Mouse (Mus musculus) heart, embryonic 14.5 days (tissue): ENCODE measurements around the gene Ube2z. TPM values are rescaled to one million over a fixed set of nuclear protein-coding genes. Genes with fewer than 3 reads are reported as not detected.
A peak's percentile ranks its signal among the peaks of the same experiment; 100 is the strongest.

Experiments
- ATAC-seq: fragments of 200-750 bp; cut with Nextera tagmentation; 2 replicates; pipeline ENCODE4 v1.8.0; 2017; ENCODE audit warnings: low read depth, moderate TSS enrichment; ENCODE audit not compliant: insufficient number of reproducible peaks, insufficient read depth, low FRiP score
- H3K27ac ChIP-seq, 2 experiments: fragments of 200-500 bp in 1 of 2; fragments of 300-500 bp in 1 of 2; sonication (generic) in 1 of 2; replicated peaks in 1 of 2; 2 replicates each; pipeline ENCODE4 v1.5.1; 2012 to 2014; ENCODE audit warnings: low read depth in 2 of 2, low read length in 2 of 2, control low read depth in 1 of 2, mild to moderate bottlenecking in 1 of 2, mixed read lengths in 1 of 2; ENCODE audit not compliant: control insufficient read depth in 1 of 2, insufficient read depth in 1 of 2
- H3K27me3 ChIP-seq: fragments of 300-500 bp; sonication (generic); 2 replicates; pipeline ENCODE4 v1.6.1; 2014; ENCODE audit warnings: mild to moderate bottlenecking, low read length, control low read depth; ENCODE audit not compliant: control insufficient read depth, insufficient read depth
- H3K36me3 ChIP-seq: fragments of 300-500 bp; sonication (generic); 2 replicates; pipeline ENCODE4 v1.6.1; 2014; ENCODE audit warnings: mild to moderate bottlenecking, control low read depth, low read length, mixed read lengths; ENCODE audit not compliant: control insufficient read depth, insufficient read depth
- H3K4me1 ChIP-seq, 2 experiments: fragments of 200-500 bp in 1 of 2; fragments of 300-500 bp in 1 of 2; sonication (generic) in 1 of 2; 2 replicates each; pipeline ENCODE4 v1.6.1; 2012 to 2014; ENCODE audit warnings: low read length in 2 of 2, control low read depth in 1 of 2, mixed read lengths in 1 of 2; ENCODE audit not compliant: control insufficient read depth in 2 of 2, insufficient read depth in 2 of 2
- H3K4me2 ChIP-seq: fragments of 300-500 bp; sonication (generic); 2 replicates; pipeline ENCODE4 v1.6.1; 2014; ENCODE audit warnings: mild to moderate bottlenecking, low read length
- H3K4me3 ChIP-seq, 2 experiments: fragments of 200-500 bp in 1 of 2; fragments of 300-500 bp in 1 of 2; sonication (generic) in 1 of 2; 2 replicates each; pipeline ENCODE4 v1.5.1; 2012 to 2014; ENCODE audit warnings: low read length in 2 of 2, mild to moderate bottlenecking in 2 of 2, control low read depth in 1 of 2, low read depth in 1 of 2, moderate library complexity in 1 of 2; ENCODE audit not compliant: control insufficient read depth in 1 of 2, insufficient read depth in 1 of 2
- H3K9ac ChIP-seq: fragments of 300-500 bp; sonication (generic); 2 replicates; pipeline ENCODE4 v1.6.1; 2014; ENCODE audit warnings: mild to moderate bottlenecking, low read length
- H3K9me3 ChIP-seq: fragments of 300-500 bp; sonication (generic); 2 replicates; pipeline ENCODE4 v1.6.1; 2016; ENCODE audit warnings: low read length, control low read depth; ENCODE audit not compliant: control insufficient read depth
- WGBS: fragments of 180-500 bp; shearing (Covaris S2); extraction: QIAGEN DNeasy Blood & Tissue Kit; methylation state at CpG from one replicate; pipeline ENCODE4 v1.1.7; 2014; 5-methylcytosine and 5-hydroxymethylcytosine counted together
- polyA plus RNA-seq: library from polyadenylated mRNA; unstranded; fragments of >200 nt; fragmentation: Nextera tagmentation; extraction: Ambion mirVana; gene quantifications from 2 replicates; pipeline ENCODE4 v1.2.1, GENCODE M21; 2014

Ube2z gene
- polyA plus RNA-seq, 1 experiment from 2014 or later: 29.7 TPM

DNA sequence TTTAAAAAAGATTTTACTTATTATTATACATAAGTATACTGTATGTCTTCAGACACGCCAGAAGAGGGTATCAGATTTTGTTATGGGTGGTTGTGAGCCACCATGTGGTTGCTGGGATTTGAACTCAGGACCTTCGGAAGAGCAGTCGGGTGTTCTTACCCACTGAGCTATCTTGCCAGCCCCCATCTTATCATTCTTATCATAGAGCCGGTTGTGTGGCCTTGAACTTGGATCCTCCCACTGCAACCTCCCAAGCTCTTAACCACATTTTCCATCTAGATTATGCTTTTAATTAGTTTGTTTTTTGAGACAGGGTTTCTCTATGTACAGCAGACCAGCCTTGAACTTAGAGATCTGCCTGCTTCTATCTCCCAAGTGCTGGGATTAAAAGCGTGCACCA lies 27.7 kb downstream of the Ube2z start:
- Histone ChIP-seq H3K4me3 (no peak overlapping the region), H3K4me2 (no peak overlapping the region), H3K36me3 (peaks cover 33% of the 10 kb centered on the region), H3K27me3 (no peaks in the 10 kb centered on the region), H3K9ac (no peak overlapping the region), H3K4me1 (peaks cover 2 to 8% of the 10 kb centered on the region in 2 experiments), H3K9me3 (no peaks in the 10 kb centered on the region), H3K27ac (no peak overlapping the region)
- WGBS: 78% methylated on average over 5 of the region's 5 CpGs
- ATAC-seq: no peak

DNA sequence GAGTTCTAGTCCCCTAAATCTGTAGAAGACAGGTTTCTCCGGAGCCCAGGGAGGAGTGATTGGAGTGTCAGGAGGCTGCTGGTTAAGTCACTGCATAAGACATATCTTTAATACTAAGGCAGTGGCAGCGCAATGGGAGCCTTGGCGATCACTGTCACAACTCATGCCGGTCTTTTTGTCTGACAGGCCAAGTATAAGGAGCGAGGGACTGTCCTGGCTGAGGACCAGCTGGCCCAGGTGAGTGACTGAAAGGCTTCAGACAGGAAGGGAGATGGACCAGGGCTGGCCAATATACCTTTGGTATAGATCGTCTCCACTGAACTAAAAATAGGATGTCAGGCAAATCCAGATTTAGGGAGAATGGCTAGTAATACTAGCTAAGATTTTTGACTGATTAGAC lies 30.1 kb downstream of the Ube2z start:
- Histone ChIP-seq H3K9me3 (no peaks in the 10 kb centered on the region), H3K36me3 (peaks cover 18% of the 10 kb centered on the region), H3K4me2 (peak overlapping the region; percentile 90), H3K4me1 (peaks cover 2 to 8% of the 10 kb centered on the region in 2 experiments), H3K9ac (peak overlapping the region; percentile 85), H3K27ac (peak overlapping the region in 1 of 2 experiments; percentile 68; a peak in 2 of 4 replicates), H3K27me3 (no peaks in the 10 kb centered on the region), H3K4me3 (peak overlapping the region; percentile 64 to 89)
- no peak for ATAC-seq
- 6% methylated on average over 6 of the region's 6 CpGs for WGBS

DNA sequence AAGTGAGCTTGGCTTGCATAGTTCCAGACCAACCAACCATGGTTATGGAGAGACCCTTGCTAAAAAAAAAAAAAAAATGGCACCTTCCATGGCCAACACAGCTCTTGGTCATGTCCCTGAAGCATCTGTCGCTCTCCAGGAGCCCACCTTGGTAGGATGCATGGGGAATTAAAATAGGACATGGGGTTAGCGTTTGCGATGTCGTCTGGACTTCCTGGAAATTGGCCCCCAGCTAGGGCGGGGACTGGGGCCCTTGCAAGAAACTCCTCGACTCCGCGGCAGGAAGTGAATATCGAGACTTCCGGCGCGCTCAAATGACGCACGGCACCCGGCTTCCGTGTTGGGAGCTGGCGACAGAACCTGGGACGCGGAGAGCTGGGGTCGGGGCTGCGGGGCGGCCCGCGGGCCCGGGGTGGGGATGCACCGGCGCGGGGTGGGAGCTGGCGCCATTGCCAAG lies 30.6 kb downstream of the Ube2z start, which contains the start of gene Snf8:
Gene Snf8, plus strand, starts transcription at position 290 of the 457 bp plus-strand sequence.
- ATAC-seq: peak; percentile 56; the same call in 1 of the 2 replicates

DNA sequence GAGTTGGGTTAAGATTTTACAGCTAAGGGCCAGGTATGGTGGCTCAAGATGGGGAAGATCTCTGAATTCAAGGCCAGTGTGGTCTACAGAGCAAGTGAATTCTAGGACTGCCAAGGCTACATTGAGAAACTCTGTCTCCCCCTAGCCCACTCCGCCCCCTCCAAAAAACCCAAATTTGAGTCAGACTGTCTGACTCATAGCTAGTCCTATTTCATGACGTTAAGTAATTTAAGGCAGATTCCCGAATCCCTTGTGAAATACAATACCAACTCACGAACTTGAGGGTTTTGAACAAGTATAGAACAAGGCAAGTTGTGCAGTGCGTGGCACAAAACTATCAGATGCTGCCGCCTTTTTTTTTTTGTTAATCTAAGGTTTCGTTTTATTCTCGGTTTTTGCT lies 31.1 kb downstream of the Ube2z start:
- H3K4me3 ChIP-seq: peak overlapping the region; percentile 64 to 89
- H3K36me3 ChIP-seq: peaks cover 12% of the 10 kb centered on the region
- H3K4me2 ChIP-seq: peak overlapping the region; percentile 90
- H3K27me3 ChIP-seq: no peaks in the 10 kb centered on the region
- ATAC-seq: no peak
- H3K4me1 ChIP-seq: peaks cover 2 to 8% of the 10 kb centered on the region in 2 experiments
- no peaks in the 10 kb centered on the region for H3K9me3 ChIP-seq
- H3K9ac ChIP-seq: peak overlapping the region; percentile 85
- H3K27ac ChIP-seq: 0 out of 4 replicates have a peak overlapping the region, but pooled peaks of 1 of the 2 experiments have one; percentile 57
- 48% methylated on average over 8 of the region's 8 CpGs for WGBS

More for the DNA sequence above, 30.6 kb downstream of the Ube2z start, which contains the start of gene Snf8:
- Histone ChIP-seq H3K9me3 (no peaks in the 10 kb centered on the region), H3K9ac (peak within 1 kb of the TSS; percentile 85), H3K4me2 (peak within 1 kb of the TSS; percentile 90), H3K4me1 (peaks cover 2 to 8% of the 10 kb centered on the region in 2 experiments), H3K4me3 (peak within 1 kb of the TSS; percentile 64 to 89), H3K27ac (peak within 1 kb of the TSS; percentile 57 to 68), H3K36me3 (peaks cover 17% of the 10 kb centered on the region), H3K27me3 (no peaks in the 10 kb centered on the region)
- under 1% methylated on average over 28 of the region's 29 CpGs for WGBS

DNA sequence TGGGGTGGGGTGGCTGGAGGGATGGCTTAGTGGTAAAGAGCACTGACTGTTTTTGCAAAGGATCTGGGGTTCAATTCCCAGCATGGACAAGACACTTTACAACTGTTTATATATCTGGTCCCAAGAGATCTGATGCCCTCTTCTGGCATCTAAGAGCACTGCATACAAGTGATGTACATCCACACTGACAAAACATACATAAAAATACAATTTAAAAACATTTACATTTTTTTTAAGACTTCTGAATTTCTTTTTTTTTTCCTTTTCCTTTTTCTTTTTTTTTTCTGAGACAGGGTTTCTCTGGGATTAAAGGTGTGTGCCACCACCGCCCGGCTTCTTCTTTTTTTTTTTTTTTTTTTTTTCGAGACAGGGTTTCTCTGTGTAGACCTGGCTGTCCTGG lies 31.9 kb downstream of the Ube2z start:
- Histone ChIP-seq H3K27ac (no peak overlapping the region), H3K36me3 (0 out of 2 replicates have a peak, but pooled peaks cover 5% of the 10 kb centered on the region), H3K4me2 (no peak overlapping the region), H3K4me3 (no peak overlapping the region), H3K9me3 (no peaks in the 10 kb centered on the region), H3K27me3 (no peaks in the 10 kb centered on the region), H3K9ac (no peak overlapping the region), H3K4me1 (peaks cover 4 to 8% of the 10 kb centered on the region in 2 experiments)
- WGBS: 95% methylated on average over 2 of the region's 3 CpGs
- no peak for ATAC-seq

DNA sequence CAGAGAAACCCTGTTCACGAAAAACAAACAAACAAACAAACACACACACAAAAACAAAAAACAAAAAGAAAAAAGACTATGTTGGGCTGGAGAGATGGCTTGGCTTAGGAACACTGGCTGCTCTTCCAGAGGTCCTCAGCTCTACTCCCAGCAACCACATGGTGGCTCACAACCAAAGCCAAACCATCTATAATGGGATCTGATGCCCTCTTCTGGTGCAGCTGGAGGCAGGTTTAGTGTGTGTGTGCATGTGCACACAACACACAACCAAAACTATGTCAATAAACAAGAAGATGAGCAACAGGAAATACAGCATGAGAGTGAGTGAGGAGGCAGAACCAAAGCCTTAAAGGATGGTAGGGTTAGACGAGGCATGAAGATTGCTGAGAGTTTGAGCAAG lies 33.5 kb downstream of the Ube2z start:
- Histone ChIP-seq H3K4me3 (no peak overlapping the region), H3K36me3 (no peaks in the 10 kb centered on the region), H3K27ac (no peak overlapping the region), H3K4me2 (no peak overlapping the region), H3K4me1 (peaks cover 4 to 8% of the 10 kb centered on the region in 2 experiments), H3K9ac (no peak overlapping the region), H3K9me3 (no peaks in the 10 kb centered on the region), H3K27me3 (no peaks in the 10 kb centered on the region)
- 72% methylated on average over 2 of the region's 2 CpGs for WGBS
- ATAC-seq: no peak

DNA sequence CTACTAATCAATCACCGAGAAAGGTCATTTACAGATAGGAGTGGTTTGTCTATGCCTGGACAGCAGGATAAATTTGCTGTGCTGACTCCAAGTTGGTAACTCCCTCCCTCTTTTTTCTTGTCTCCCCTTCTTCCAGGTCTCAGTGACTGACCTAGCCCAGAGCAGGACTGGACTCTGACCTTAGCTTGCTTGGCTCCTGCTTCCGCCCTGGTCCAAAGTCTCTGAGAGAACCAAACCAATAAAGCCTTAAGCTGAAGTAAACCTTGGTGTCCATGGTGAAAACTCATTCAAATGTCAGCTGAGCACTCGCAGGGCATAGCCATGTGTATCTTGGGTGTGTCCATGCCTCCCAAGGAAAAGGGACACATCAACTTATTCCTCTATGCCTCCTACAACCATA lies 34.6 kb downstream of the Ube2z start:
- Histone ChIP-seq H3K4me1 (peaks cover 4 to 5% of the 10 kb centered on the region in 2 experiments), H3K27me3 (no peaks in the 10 kb centered on the region), H3K4me2 (no peak overlapping the region), H3K4me3 (no peak overlapping the region), H3K36me3 (no peaks in the 10 kb centered on the region), H3K9me3 (no peaks in the 10 kb centered on the region), H3K9ac (no peak overlapping the region), H3K27ac (no peak overlapping the region)
- 80% methylated on average over 3 of the region's 3 CpGs for WGBS
- no peak for ATAC-seq

DNA sequence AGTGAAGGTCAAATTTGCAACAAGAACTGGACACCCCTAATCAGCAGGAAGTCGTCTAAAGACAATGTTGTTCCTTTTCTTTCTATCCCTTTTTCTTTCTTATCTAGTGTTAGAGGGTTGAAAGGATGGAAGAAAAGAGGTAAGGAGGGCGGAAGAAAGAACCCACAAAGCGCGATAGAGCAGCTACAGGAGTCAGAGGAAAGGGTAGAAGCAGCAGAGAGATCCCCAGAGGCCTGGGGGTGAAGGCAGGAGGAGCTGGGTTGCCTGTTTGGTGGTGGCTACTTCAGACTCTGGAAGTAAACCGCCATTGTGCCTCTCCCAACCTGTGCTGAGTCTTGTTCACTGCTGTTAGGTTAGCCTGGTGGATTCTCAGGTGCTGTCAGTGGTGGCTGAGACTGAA lies 37.1 kb downstream of the Ube2z start:
- WGBS: 45% methylated on average over 5 of the region's 5 CpGs
- no peak overlapping the region for H3K4me3 ChIP-seq

More for the DNA sequence above, 37.1 kb downstream of the Ube2z start:
- Histone ChIP-seq H3K36me3 (no peaks in the 10 kb centered on the region), H3K27me3 (no peaks in the 10 kb centered on the region), H3K4me1 (peaks cover 0 to 3% of the 10 kb centered on the region in 2 experiments; a peak in 1 of 4 replicates), H3K27ac (no peak overlapping the region), H3K4me2 (no peak overlapping the region), H3K9me3 (no peaks in the 10 kb centered on the region), H3K9ac (no peak overlapping the region)
- no peak for ATAC-seq
